Mouse (Mus musculus): ENCODE measurements around the gene Iqcm. TPM values are rescaled to one million over a fixed set of nuclear protein-coding genes. Genes with fewer than 3 reads are reported as not detected.
"Not testable (repeated sequence)": the region's sequence is repeated elsewhere in the genome, so short reads cannot be mapped to it uniquely, and the experiment has no call there.

The Iqcm gene
- polyA plus RNA-seq (2012; rRNA removed), result not detected in 2 replicates

DNA sequence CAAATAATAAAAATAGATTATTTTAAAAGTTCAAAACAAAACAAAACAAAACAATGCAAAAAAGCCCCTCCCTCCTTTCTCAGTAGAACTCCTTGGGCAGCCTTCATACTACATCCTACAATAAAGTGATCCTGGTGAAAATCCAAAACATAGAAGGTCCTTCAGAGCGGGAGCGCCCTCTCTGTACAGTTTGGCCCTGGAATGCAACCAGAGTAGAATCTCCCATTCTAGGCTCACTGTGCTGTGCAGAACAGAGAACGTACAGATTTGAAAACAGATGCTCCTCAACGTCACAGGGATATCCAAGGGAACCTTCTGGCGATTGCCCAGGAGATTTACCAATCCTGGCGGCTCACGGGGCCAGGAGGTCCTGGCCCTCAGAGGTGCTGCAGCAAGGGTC is at the start of gene Iqcm:
Iqcm (plus strand) TSS at position 301 of the 400 bp plus-strand sequence.
- TF ChIP-seq CTCF (conservative IDR thresholded peaks at IDR 0.05; ENCODE audit: insufficient read depth, insufficient read length, low read depth, low read length), result no peak
- TF ChIP-seq POLR2A (IDR thresholded peaks at IDR 0.05; ENCODE audit: low read depth, low read length), result no peak
- no peak for DNase-seq
- Histone ChIP-seq H3K27me3 (replicated peaks; ENCODE audit: control insufficient read depth, insufficient read depth, low read length) (no peaks in the 10 kb centered on the region), H3K36me3 (ENCODE audit: control insufficient read depth, insufficient read depth, low read length) (no peaks in the 10 kb centered on the region), H3K4me1 (ENCODE audit: control insufficient read depth, insufficient read depth, low read length) (no peaks in the 10 kb centered on the region), H3K4me3 (ENCODE audit: insufficient read depth, low read depth, low read length) (no peak within 1 kb of the TSS), H3K27ac (ENCODE audit: insufficient read depth, low read depth, low read length) (no peak within 1 kb of the TSS)
- 90% methylated on average over 7 of the region's 7 CpGs for WGBS

DNA sequence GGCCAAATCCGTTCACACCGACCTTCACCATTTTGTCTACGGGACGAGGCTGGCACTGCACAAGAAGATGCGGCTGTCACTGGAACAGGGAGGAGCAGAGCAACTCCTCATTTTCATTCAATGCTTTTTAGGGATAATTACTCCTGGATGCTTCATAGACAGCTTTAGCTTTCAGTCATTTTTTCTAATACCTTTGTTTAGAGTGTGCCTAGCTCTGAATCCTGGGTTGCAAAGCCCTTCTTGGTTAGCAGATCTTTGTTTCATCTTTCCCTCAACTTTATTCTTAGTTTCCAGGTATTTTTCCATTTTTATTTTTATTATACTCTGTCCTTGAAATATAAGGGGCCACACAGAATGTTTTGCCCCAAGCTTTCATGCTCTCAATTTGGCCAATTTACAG is 42.0 kb upstream of the Iqcm start, which contains the start of gene Gm10358:
Gm10358 (minus strand) TSS at position 101 of the 400 bp plus-strand sequence.
- no peaks in the 10 kb centered on the region for H3K27me3 ChIP-seq (replicated peaks; ENCODE audit: control insufficient read depth, insufficient read depth, low read length)
- H3K27ac ChIP-seq (ENCODE audit: insufficient read depth, low read depth, low read length), result no peak within 1 kb of the TSS
- no peak within 1 kb of the TSS for H3K4me3 ChIP-seq (ENCODE audit: insufficient read depth, low read depth, low read length)
- WGBS, result 97% methylated on average over 5 of the region's 5 CpGs
- no peaks in the 10 kb centered on the region for H3K4me1 ChIP-seq (ENCODE audit: control insufficient read depth, insufficient read depth, low read length)
- H3K36me3 ChIP-seq (ENCODE audit: control insufficient read depth, insufficient read depth, low read length), result no peaks in the 10 kb centered on the region
- no peak for DNase-seq
- no peak for TF ChIP-seq CTCF (conservative IDR thresholded peaks at IDR 0.05; ENCODE audit: insufficient read depth, insufficient read length, low read depth, low read length)
- no peak for TF ChIP-seq POLR2A (IDR thresholded peaks at IDR 0.05; ENCODE audit: low read depth, low read length)

GRCm38 (mm10) chr8:75415696-75416095 is 32.8 kb upstream of the Iqcm start:
- WGBS, result 87% methylated on average over 3 of the region's 3 CpGs
- not testable (repeated sequence) for H3K36me3 ChIP-seq (ENCODE audit: control insufficient read depth, insufficient read depth, low read length); H3K4me3 ChIP-seq (ENCODE audit: insufficient read depth, low read depth, low read length); H3K4me1 ChIP-seq (ENCODE audit: control insufficient read depth, insufficient read depth, low read length); H3K27ac ChIP-seq (ENCODE audit: insufficient read depth, low read depth, low read length); DNase-seq; H3K27me3 ChIP-seq (replicated peaks; ENCODE audit: control insufficient read depth, insufficient read depth, low read length)

DNA sequence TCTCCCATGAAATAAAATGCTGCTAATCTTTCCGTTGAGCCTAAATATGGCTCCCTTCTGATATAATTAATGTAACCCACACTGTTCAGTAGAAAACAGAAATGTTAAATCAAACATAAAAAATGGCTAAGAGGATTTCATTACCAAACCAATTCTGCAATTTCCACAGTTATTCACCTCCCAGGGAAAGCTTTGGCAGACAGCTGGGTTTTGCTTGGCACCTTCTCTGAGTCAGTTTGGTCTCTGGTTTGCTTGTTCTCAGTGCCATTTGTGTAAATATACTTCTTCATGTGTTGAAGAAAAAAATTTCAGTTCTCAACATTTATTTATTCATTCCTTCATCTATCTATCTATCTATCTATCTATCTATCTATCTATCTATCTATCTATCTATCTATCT is 28.3 kb downstream of the Iqcm start:
- 78% methylated on average over 1 of the region's 1 CpGs for WGBS

GRCm38 (mm10) chr8:75489035-75489678 is 40.7 kb downstream of the Iqcm start:
- H3K4me3 ChIP-seq (ENCODE audit: insufficient read depth, low read depth, low read length), result no peak overlapping the region
- no peak for DNase-seq
- no peaks in the 10 kb centered on the region for H3K36me3 ChIP-seq (ENCODE audit: control insufficient read depth, insufficient read depth, low read length)
- TF ChIP-seq CTCF (conservative IDR thresholded peaks at IDR 0.05; ENCODE audit: insufficient read depth, insufficient read length, low read depth, low read length), result no peak
- no peak for TF ChIP-seq POLR2A (IDR thresholded peaks at IDR 0.05; ENCODE audit: low read depth, low read length)
- no peak overlapping the region for H3K27ac ChIP-seq (ENCODE audit: insufficient read depth, low read depth, low read length)
- no peaks in the 10 kb centered on the region for H3K4me1 ChIP-seq (ENCODE audit: control insufficient read depth, insufficient read depth, low read length)
- no peaks in the 10 kb centered on the region for H3K27me3 ChIP-seq (replicated peaks; ENCODE audit: control insufficient read depth, insufficient read depth, low read length)
- WGBS, result 65% methylated on average over 13 of the region's 13 CpGs

More for the DNA sequence above, 28.3 kb downstream of the Iqcm start:
- Histone ChIP-seq H3K27ac (ENCODE audit: insufficient read depth, low read depth, low read length) (no peak overlapping the region), H3K4me1 (ENCODE audit: control insufficient read depth, insufficient read depth, low read length) (no peaks in the 10 kb centered on the region), H3K36me3 (ENCODE audit: control insufficient read depth, insufficient read depth, low read length) (no peaks in the 10 kb centered on the region), H3K27me3 (replicated peaks; ENCODE audit: control insufficient read depth, insufficient read depth, low read length) (no peaks in the 10 kb centered on the region), H3K4me3 (ENCODE audit: insufficient read depth, low read depth, low read length) (no peak overlapping the region)
- no peak for TF ChIP-seq CTCF (conservative IDR thresholded peaks at IDR 0.05; ENCODE audit: insufficient read depth, insufficient read length, low read depth, low read length)
- TF ChIP-seq POLR2A (IDR thresholded peaks at IDR 0.05; ENCODE audit: low read depth, low read length), result no peak
- DNase-seq, result no peak

- no peak for DNase-seq
- Histone ChIP-seq H3K27ac (ENCODE audit: insufficient read depth, low read depth, low read length) (no peak overlapping the region), H3K36me3 (ENCODE audit: control insufficient read depth, insufficient read depth, low read length) (no peaks in the 10 kb centered on the region), H3K27me3 (replicated peaks; ENCODE audit: control insufficient read depth, insufficient read depth, low read length) (no peaks in the 10 kb centered on the region), H3K4me1 (ENCODE audit: control insufficient read depth, insufficient read depth, low read length) (no peaks in the 10 kb centered on the region), H3K4me3 (ENCODE audit: insufficient read depth, low read depth, low read length) (no peak overlapping the region)
- TF ChIP-seq POLR2A (IDR thresholded peaks at IDR 0.05; ENCODE audit: low read depth, low read length) (no peak), CTCF (conservative IDR thresholded peaks at IDR 0.05; ENCODE audit: insufficient read depth, insufficient read length, low read depth, low read length) (no peak)
- 91% methylated on average over 1 of the region's 1 CpGs for WGBS
These were observed 60.8 kb downstream of the Iqcm start for GRCm38 (mm10) chr8:75509299-75509698.

DNA sequence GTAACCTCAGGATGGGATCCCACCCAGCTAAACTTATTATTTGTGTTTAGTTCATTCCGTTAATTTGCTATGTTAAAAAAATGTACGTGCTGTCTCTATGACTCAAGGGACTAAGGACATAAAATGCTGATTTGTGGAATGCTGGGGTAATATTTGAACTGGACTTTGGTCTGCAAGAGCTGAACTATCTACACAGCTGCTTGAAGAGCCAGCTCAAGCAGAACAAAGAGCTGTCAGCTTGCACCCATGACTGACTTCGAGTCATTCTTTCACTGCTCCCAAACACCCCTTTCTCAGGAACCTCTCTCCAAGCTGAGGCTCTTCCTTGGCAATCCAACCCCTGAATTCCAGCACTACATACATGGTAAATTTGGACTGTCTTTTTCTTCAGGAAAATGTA is 65.3 kb downstream of the Iqcm start:
- no peak overlapping the region for H3K4me3 ChIP-seq (ENCODE audit: insufficient read depth, low read depth, low read length)
- no peaks in the 10 kb centered on the region for H3K27me3 ChIP-seq (replicated peaks; ENCODE audit: control insufficient read depth, insufficient read depth, low read length)
- TF ChIP-seq CTCF (conservative IDR thresholded peaks at IDR 0.05; ENCODE audit: insufficient read depth, insufficient read length, low read depth, low read length) (no peak), POLR2A (IDR thresholded peaks at IDR 0.05; ENCODE audit: low read depth, low read length) (no peak)
- no peaks in the 10 kb centered on the region for H3K36me3 ChIP-seq (ENCODE audit: control insufficient read depth, insufficient read depth, low read length)
- DNase-seq, result peak; percentile 67
- 53% methylated on average over 3 of the region's 3 CpGs for WGBS
- H3K27ac ChIP-seq (ENCODE audit: insufficient read depth, low read depth, low read length), result peak overlapping the region; percentile 56; the same call in 1 of the 2 replicates
- no peaks in the 10 kb centered on the region for H3K4me1 ChIP-seq (ENCODE audit: control insufficient read depth, insufficient read depth, low read length)
